20 mouse cellular contexts compared by ENCODE assay signal in genomic region chrX:96135581-96135980, GRCm38 (mm10). TPM values are rescaled to one million over a fixed set of nuclear protein-coding genes. Genes with fewer than 3 reads are reported as not detected.
A peak's percentile ranks its signal among the peaks of the same experiment; 100 is the strongest.
DNase-seq lines count a peak whose midpoint lies in the region; ATAC-seq and TF ChIP-seq lines count a peak whose summit lies in the region.
"Had no signal": no experiment of that assay in that cellular context is flagged by ENCODE, and none has a peak within 500 bp of the region (broad histone marks: within the 10 kb centered on the region; RNA-seq: fewer than 3 reads in every experiment).

No protein-coding gene starts in this region.

- H3K4me3 ChIP-seq in heart, embryonic 10.5 days: no peak overlapping the region
- H3K4me3 ChIP-seq in lung, postnatal 0 days (ENCODE audit: low read depth, low read length): no peak overlapping the region
- H3K4me3 ChIP-seq: hindbrain, embryonic 12.5 days; layer of hippocampus, adult 2 months; limb, embryonic 13.5 days had no signal

- H3K36me3 ChIP-seq in heart, embryonic 10.5 days: no peaks in the 10 kb centered on the region
- H3K36me3 ChIP-seq in lung, postnatal 0 days (ENCODE audit: insufficient read depth, low read length): no peaks in the 10 kb centered on the region
- H3K36me3 ChIP-seq: hindbrain, embryonic 12.5 days; limb, embryonic 13.5 days had no signal

- 85% methylated on average over 4 of the region's 4 CpGs for WGBS in heart, embryonic 10.5 days
- WGBS in lung, postnatal 0 days: 75% methylated on average over 4 of the region's 4 CpGs

- H3K4me1 ChIP-seq in heart, embryonic 10.5 days: peaks cover 15% of the 10 kb centered on the region
- H3K4me1 ChIP-seq in lung, postnatal 0 days (ENCODE audit: insufficient read depth, low read depth, low read length): no peaks in the 10 kb centered on the region
- H3K4me1 ChIP-seq: hindbrain, embryonic 12.5 days; limb, embryonic 13.5 days had no signal

- ATAC-seq in lung, postnatal 0 days: peak; percentile 39
- ATAC-seq: activated CD4-positive, CD25-positive, alpha-beta regulatory T cell, adult 4 months had no signal

- no peak overlapping the region for H3K27ac ChIP-seq in heart, embryonic 10.5 days
- no peak overlapping the region for H3K27ac ChIP-seq in lung, postnatal 0 days (ENCODE audit: low read length)
- H3K27ac ChIP-seq: hindbrain, embryonic 12.5 days; layer of hippocampus, adult 2 months; limb, embryonic 13.5 days; liver, embryonic 14.5 days had no signal

- H3K9ac ChIP-seq in lung, postnatal 0 days (replicated peaks; ENCODE audit: low read depth): no peak overlapping the region
- H3K9ac ChIP-seq: hindbrain, embryonic 12.5 days; limb, embryonic 13.5 days; liver, embryonic 14.5 days had no signal

- peak; percentile 91 for DNase-seq in heart, adult 11 months
- no peak for DNase-seq in heart, embryonic 10.5 days (ENCODE audit: low spot score)
- DNase-seq in kidney, adult 11 months: peak; percentile 27
- no peak for DNase-seq in kidney, postnatal 14 days
- no peak for DNase-seq in lung, postnatal 0 days (ENCODE audit: low spot score)
- DNase-seq in lung, postnatal 14 days: no peak
- DNase-seq in right cerebral cortex, postnatal 4 days: no peak
- DNase-seq: adrenal gland, postnatal 25 days; cerebellum, adult 18-20 months; cerebellum, postnatal 25 days; layer of hippocampus, postnatal 36 days; midbrain, embryonic 14.5 days; thymus, postnatal 25 days had no signal

- H3K9me3 ChIP-seq in heart, embryonic 10.5 days: no peaks in the 10 kb centered on the region
- no peaks in the 10 kb centered on the region for H3K9me3 ChIP-seq in lung, postnatal 0 days (ENCODE audit: low read length)
- H3K9me3 ChIP-seq: G1E; hindbrain, embryonic 12.5 days; limb, embryonic 13.5 days; megakaryocyte, embryonic 14.5 days had no signal

- no peaks in the 10 kb centered on the region for H3K27me3 ChIP-seq in heart, embryonic 10.5 days (ENCODE audit: insufficient read depth, poor library complexity, severe bottlenecking)
- no peaks in the 10 kb centered on the region for H3K27me3 ChIP-seq in lung, postnatal 0 days (replicated peaks; ENCODE audit: insufficient read depth, low read length)
- H3K27me3 ChIP-seq: hindbrain, embryonic 12.5 days; limb, embryonic 13.5 days had no signal

- no peak for TF ChIP-seq CTCF in lung, postnatal 0 days (IDR thresholded peaks at IDR 0.05)

- TF ChIP-seq EP300 in lung, postnatal 0 days (IDR thresholded peaks at IDR 0.05): no peak

- no peak overlapping the region for H3K4me2 ChIP-seq in lung, postnatal 0 days (replicated peaks; ENCODE audit: low read depth, low read length)
- H3K4me2 ChIP-seq: hindbrain, embryonic 12.5 days; limb, embryonic 13.5 days had no signal

RNA-seq across cellular contexts. Expression of gene Msn, which starts 39.7 kb away (rescaled TPM):
- 146 and 191 TPM in 2 replicates for polyA plus RNA-seq in heart, embryonic 10.5 days (2016; fragmentation: Nextera tagmentation; extraction: Ambion mirVana)
- polyA plus RNA-seq in lung, postnatal 0 days (2015; fragmentation: Nextera tagmentation; extraction: Ambion mirVana): 293 and 316 TPM in 2 replicates

Comparison
In these comparisons a context has a peak if more than half of its experiments do, and no peak if none do; other contexts are left out.
1. DNase-seq: peak in heart, adult 11 months (single experiment) and kidney, adult 11 months (single experiment); none in heart, embryonic 10.5 days (single experiment), kidney, postnatal 14 days (single experiment), lung, postnatal 0 days (single experiment), lung, postnatal 14 days (single experiment) and right cerebral cortex, postnatal 4 days (single experiment).